Mouse (Mus musculus): ENCODE data around the gene Lamtor2.

DNA sequence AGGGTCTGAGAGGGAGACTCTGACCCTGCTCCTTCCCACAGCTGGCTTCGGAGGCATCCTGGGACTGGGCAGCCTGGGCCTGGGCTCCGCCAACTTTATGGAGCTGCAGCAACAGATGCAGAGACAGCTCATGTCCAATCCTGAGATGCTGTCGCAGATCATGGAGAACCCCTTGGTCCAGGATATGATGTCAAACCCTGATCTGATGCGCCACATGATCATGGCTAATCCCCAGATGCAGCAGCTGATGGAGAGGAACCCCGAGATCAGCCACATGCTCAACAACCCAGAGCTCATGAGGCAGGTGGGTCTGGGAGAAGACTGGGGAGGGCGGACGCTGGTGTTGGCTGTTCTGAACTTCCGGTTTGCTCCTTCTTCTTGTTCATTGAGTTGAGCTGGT is 3.7 kb upstream of the Lamtor2 start:
- TF ChIP-seq GATA1 (IDR thresholded peaks at IDR 0.05; ENCODE audit: borderline replicate concordance, low read length) (no peak), FLI1 (IDR thresholded peaks at IDR 0.05; ENCODE audit: low read length) (no peak)

Data from megakaryocyte, embryonic 14.5 days (primary cell).